Mouse (Mus musculus) lung, postnatal 10 days (tissue): ENCODE measurements around the gene Rps27rt.
"Not testable (repeated sequence)": the region's sequence is repeated elsewhere in the genome, so short reads cannot be mapped to it uniquely, and the experiment has no call there.

Experiments used
- DNase-seq: peaks from one replicate; pipeline ENCODE4 v3.0.0; 2021

The Rps27rt gene

DNA sequence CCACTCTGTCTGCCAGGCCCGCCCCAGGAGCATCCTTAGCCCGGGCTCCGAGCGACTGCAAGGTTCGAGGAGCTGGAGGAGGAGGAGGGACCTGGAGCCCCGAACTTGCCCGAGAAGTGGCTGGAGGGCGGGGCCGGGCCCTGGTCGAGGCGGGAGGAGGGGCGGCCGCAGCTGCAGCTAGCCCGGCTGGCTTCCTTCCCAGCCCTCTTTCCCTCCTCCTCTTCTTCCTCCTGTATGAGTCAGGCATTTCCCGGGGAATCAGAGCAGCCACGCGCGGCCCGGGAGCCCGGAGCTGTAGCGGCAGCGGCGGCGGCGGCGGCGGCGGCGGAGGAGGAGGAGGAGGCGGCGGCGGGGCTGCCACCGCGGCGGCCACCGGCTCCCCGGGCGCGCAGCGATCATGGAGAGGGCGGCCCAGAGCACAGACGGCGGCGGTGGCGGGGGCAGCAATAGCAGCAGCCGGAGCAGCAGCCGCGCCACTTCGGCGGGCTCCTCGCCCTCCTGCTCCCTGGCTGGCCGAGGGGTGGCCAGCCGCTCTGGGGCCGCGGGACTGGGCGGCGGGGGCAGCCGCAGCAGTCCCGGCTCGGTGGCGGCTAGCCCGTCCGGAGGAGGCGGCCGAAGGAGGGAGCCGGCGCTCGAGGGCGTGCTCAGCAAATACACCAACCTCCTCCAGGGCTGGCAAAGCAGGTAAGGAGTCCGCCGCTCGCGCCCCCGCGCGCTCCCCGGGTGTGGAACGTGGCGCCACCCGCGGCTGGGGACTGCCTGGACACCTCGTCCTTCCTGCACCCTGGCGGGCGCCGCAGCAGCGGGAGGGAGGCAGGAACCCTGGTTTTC lies 4.0 kb downstream of the Rps27rt start, which contains the start of gene Osbpl10:
Gene Osbpl10, plus strand, starts transcription at position 289 of the 831 bp plus-strand sequence.
- DNase-seq, result peak; percentile 91

DNA sequence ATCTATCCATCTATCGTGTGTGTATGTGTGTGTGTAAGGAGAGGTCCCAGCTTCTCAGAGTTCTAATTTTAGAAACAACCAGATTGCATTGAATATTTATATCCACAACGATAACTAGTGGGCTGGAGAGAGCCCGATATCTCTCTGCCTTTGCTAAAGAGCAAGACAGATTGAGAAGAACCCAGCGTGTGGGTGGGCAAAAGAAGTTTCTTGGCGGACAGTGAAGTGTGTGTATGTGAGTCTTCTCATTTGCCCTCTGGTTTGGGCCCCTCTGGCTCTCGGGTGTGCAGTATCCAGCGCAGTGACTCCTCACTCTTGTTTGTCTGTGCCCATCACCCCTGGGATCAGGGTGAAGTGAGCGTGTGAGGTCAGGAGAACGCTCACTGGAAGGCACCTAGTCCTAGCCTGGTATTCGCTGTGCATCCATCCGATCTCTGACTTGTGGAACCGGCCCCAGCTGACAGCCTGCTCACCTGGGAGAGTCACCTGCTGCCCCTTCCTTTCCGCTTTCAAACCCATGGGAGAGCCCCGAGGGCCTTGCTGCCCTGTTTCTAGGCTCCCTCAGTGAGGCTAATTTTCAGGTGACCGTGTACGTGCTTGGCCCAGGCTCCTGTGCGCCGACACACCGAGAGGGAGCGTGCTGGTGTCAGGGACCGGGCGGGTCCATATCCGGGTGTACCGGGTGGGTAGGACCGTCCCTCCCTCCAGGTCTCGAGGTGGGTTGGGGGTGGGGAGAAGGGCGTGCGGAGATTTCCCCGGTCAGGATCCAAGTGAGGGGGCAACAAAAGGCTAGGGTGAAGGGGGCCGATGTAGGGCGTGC lies 4.9 kb downstream of the Rps27rt start:
- no peak for DNase-seq

DNA sequence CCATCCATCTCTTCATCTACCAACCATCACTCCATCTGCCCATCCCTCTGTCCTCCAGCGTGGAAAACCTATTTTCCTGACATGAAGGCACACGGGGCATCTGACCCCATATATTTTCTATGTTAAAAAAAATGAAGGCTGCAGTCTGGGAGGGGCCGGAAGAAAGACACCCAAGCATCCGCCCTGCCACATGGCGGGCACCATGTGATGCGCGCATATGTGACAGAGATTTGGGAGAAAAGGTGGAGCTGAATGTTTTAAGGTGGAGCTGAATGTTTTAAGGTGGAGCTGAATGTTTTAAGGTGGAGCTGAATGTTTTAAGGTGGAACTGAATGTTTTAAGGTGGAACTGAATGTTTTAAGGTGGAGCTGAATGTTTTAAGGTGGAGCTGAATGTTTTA lies 16.3 kb downstream of the Rps27rt start:
- DNase-seq, result not testable (repeated sequence)

GRCm38 (mm10) chr9:114964093-114964492 lies 18.4 kb downstream of the Rps27rt start:
- no peak for DNase-seq

- no peak for DNase-seq
Measured at GRCm38 (mm10) chr9:114960844-114961243, 21.7 kb downstream of the Rps27rt start.

DNA sequence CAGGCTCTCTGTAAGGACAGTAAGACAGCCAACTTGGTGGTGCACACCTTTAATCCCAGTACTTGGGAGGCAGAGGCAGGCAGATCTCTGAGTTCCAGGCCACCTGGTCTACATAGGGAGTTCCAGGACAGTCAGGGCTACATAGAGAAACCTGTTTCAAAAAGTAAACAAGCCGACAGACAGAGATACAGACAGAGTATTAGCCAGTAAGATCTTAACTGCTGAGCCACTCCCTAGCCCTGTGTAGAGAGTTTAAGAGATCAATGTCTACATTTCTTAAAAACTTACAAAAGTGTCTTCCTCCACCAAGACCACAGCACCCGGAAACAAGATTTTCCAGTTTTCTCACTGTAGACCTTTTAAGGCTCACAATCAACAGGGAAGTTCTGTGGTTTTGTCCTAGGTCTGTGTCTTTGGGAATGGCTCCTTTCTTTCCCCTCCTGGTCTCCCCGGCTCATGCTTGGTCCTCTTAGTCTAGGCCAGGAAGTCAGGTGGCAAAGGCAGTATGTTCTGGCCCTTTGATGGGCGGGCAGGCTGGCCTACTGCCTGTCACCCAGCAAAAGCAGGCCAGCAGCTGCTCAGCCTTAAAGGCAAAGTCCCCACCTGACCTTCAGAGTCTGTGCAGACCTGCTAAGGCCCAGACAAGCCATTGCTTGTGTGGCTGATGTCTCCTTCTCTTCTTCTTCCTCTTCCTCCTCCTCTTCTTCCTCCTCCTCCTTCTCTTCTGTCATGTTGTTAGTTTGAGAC lies 22.3 kb downstream of the Rps27rt start:
- DNase-seq, result no peak

DNA sequence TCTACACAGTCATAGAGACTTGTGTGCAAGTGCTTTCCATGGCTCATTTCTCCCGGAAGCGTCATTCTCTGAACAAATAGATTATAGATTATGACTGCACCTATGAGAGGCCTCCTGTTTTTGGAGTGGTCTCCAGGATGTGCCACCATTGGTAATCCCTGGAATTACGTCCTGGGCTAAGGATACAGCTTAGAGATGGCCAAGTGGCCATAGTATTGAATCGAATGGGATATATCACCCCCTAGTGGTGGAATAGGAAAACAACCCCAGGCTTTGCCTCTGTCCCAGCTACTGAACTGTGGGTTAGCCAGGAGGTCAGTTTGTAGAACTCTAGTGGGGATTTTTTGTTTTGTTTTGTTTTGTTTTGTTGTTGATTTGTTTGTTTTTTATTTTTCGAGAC lies 25.6 kb downstream of the Rps27rt start:
- DNase-seq, result peak; percentile 65

DNA sequence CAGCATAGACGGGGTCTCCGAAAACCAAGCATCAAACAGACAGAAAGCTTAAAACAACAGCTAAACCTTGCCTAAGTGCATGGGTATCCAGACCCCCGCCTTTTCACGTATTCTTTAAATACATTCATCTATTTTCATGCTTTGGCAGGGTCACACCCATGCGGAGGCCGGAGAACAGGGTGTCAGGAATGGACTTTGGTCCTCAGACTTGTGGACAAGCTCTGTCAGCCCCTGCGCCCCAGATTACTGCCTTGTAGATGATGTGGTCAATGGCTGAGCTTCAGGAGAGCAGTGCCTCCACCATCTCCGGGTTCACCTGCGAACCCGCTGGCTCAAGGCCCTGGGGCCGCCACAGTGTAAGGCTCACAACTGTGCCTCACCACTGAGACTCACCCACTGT lies 27.2 kb downstream of the Rps27rt start:
- no peak for DNase-seq

- no peak for DNase-seq
Measured at GRCm38 (mm10) chr9:114952866-114953265, 29.7 kb downstream of the Rps27rt start.

- peak; percentile 34 for DNase-seq
Measured at GRCm38 (mm10) chr9:114948395-114948794, 34.1 kb downstream of the Rps27rt start.

GRCm38 (mm10) chr9:114945576-114945975 lies 37.0 kb downstream of the Rps27rt start:
- DNase-seq, result no peak

GRCm38 (mm10) chr9:114944642-114945041 lies 37.9 kb downstream of the Rps27rt start:
- DNase-seq, result no peak

- no peak for DNase-seq
Measured at GRCm38 (mm10) chr9:114936687-114937086, 45.9 kb downstream of the Rps27rt start.

DNA sequence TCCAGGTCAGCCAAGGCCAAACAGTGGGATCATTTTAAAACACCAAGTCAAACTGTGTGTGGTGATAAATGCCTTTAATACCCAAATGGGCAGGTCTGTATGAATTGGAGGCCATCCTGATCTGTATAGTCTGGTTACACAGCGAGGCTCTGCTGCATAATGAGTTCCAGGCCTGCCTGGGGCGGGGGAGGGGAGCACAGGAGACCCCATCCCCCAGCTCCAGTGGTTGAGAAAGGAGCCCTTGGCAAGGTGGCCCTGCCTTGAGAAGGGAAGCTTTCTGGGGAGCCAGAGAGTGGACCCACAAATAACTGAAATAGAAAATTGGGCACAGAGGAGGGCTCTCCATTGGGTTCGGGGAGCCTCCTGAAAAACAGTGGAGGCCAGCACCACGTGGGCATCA lies 47.2 kb downstream of the Rps27rt start:
- no peak for DNase-seq

- peak; percentile 27 for DNase-seq
Measured at GRCm38 (mm10) chr9:114934231-114934630, 48.3 kb downstream of the Rps27rt start.

DNA sequence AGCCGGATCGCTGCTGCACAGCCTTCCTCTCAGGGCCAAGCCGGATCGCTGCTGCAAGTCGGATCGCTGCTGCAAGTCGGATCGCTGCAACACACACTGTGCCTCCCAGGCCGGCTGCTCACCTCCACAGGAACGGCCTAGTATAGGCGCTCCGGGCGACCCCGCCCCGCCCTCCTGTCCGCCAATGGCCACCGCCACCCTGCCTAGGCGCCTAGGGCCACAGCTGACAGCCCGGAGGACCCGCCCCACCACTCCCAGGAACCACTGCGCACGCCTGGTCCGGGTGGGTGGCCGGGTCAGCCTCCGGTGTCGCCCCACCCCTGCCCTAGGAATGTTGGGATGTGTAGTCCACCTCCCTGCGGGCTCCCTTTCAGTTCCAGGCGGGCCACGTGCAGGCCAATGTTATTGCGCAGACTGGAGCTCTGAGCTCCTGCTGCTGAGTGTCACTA lies 48.8 kb downstream of the Rps27rt start, which contains the start of gene Gpd1l:
Gene Gpd1l, minus strand, starts transcription at position 265 of the 449 bp plus-strand sequence.
- DNase-seq, result peak; percentile 98

DNA sequence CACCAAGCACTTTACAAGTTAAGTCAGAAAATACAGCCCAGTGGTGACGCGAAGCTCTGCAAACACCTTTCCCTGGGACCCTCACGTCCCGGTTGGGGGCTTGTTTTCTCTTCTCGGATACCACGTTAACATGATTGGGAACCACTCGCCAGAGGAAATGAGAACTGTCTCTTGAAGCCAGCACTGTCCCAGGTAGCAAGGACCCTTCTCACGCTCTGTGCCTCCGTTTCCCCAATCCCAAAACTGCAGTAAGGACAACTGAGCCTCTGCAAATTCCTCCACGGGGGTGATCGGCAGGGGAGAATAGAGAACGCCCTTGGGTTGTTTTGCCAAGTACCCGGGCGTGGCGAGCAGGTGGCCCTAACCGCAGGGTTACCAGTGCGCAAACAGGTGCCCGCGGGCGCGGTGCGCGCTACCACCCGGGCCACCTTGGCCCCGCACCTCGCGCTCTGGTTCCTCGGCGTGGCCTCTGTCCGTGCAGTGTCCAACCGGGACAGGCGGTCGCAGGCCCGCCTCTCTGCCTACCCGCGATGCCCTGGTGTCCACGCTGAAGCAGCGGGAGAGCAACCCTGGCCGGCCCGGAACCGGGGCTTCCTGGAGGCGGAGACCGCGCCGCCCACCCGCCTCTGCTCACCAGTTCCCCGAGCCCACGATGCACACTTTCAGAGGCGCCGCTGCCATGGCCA lies 49.4 kb downstream of the Rps27rt start:
- no peak for DNase-seq

- DNase-seq, result no peak
Measured at GRCm38 (mm10) chr9:114932607-114933006, 49.9 kb downstream of the Rps27rt start.
